Mouse (Mus musculus) liver, embryonic 16.5 days (tissue): ENCODE data around the gene Ksr2. TPM values are rescaled to one million over a fixed set of nuclear protein-coding genes. Genes with fewer than 3 reads are reported as not detected.
"Not testable (repeated sequence)": the region's sequence is repeated elsewhere in the genome, so short reads cannot be mapped to it uniquely, and the experiment has no call there.

Experiments
- ATAC-seq: fragments of 200-750 bp; cut with Nextera tagmentation; 2 replicates; pipeline ENCODE4 v1.8.0; 2017; ENCODE audit warnings: low read depth, mild to moderate bottlenecking, moderate number of reproducible peaks, moderate library complexity
- H3K27ac ChIP-seq: fragments of 300-500 bp; sonication (generic); 2 replicates; pipeline ENCODE4 v1.5.1; 2014; ENCODE audit warnings: mild to moderate bottlenecking, low read length
- H3K27me3 ChIP-seq: fragments of 300-500 bp; sonication (generic); 2 replicates; pipeline ENCODE4 v1.6.1; 2014; ENCODE audit warnings: low read depth, low read length, mixed read lengths; ENCODE audit not compliant: control insufficient read depth, insufficient read depth
- H3K36me3 ChIP-seq: fragments of 300-500 bp; sonication (generic); 2 replicates; pipeline ENCODE4 v1.6.1; 2014; ENCODE audit warnings: mild to moderate bottlenecking; ENCODE audit not compliant: control insufficient read depth, insufficient read depth
- H3K4me1 ChIP-seq: fragments of 300-500 bp; sonication (generic); 2 replicates; pipeline ENCODE4 v1.6.1; 2014; ENCODE audit warnings: low read depth, low read length, mixed read lengths; ENCODE audit not compliant: control insufficient read depth
- H3K4me2 ChIP-seq: fragments of 300-500 bp; sonication (generic); 2 replicates; pipeline ENCODE4 v1.6.1; 2014; ENCODE audit warnings: low read depth, low read length, mixed read lengths
- H3K4me3 ChIP-seq: fragments of 300-500 bp; sonication (generic); 2 replicates; pipeline ENCODE4 v1.5.1; 2014; ENCODE audit warnings: low read depth, mild to moderate bottlenecking, low read length
- H3K9ac ChIP-seq: fragments of 300-500 bp; sonication (generic); 2 replicates; pipeline ENCODE4 v1.6.1; 2014; ENCODE audit warnings: low read depth, low read length
- H3K9me3 ChIP-seq: fragments of 300-500 bp; sonication (generic); replicated peaks from 2 replicates; pipeline ENCODE4 v1.6.1; 2016; ENCODE audit warnings: low read length; ENCODE audit not compliant: control insufficient read depth
- WGBS: fragments of 180-500 bp; shearing (Covaris S2); extraction: QIAGEN DNeasy Blood & Tissue Kit; methylation state at CpG from one replicate; pipeline ENCODE4 v1.1.7; 2014; ENCODE audit not compliant: insufficient replicate concordance; 5-methylcytosine and 5-hydroxymethylcytosine counted together
- polyA plus RNA-seq: library from polyadenylated mRNA; unstranded; fragments of >200 nt; fragmentation: Nextera tagmentation; extraction: Ambion mirVana; gene quantifications from 2 replicates; pipeline ENCODE4 v1.2.1, GENCODE M21; 2015

The Ksr2 gene
- polyA plus RNA-seq, 1 experiment from 2014 or later: 0.06 TPM

GRCm38 (mm10) chr5:117417442-117417841 is 3.6 kb downstream of the Ksr2 start:
- no peak overlapping the region for H3K27ac ChIP-seq
- H3K27me3 ChIP-seq: peaks cover 37% of the 10 kb centered on the region
- ATAC-seq: peak; percentile 51
- H3K9me3 ChIP-seq: no peaks in the 10 kb centered on the region
- WGBS: 42% methylated on average over 2 of the region's 2 CpGs
- H3K4me1 ChIP-seq: no peaks in the 10 kb centered on the region; the same call in 1 of the 2 replicates
- H3K9ac ChIP-seq: no peak overlapping the region
- no peak overlapping the region for H3K4me2 ChIP-seq
- no peak overlapping the region for H3K4me3 ChIP-seq
- H3K36me3 ChIP-seq: no peaks in the 10 kb centered on the region

GRCm38 (mm10) chr5:117433501-117433900 is 19.7 kb downstream of the Ksr2 start:
- not testable (repeated sequence) for H3K4me1 ChIP-seq, H3K9me3 ChIP-seq, H3K36me3 ChIP-seq, H3K27ac ChIP-seq, H3K9ac ChIP-seq, H3K27me3 ChIP-seq, H3K4me3 ChIP-seq, H3K4me2 ChIP-seq, ATAC-seq
- 79% methylated on average over 7 of the region's 7 CpGs for WGBS

GRCm38 (mm10) chr5:117440261-117440660 is 26.5 kb downstream of the Ksr2 start:
- Histone ChIP-seq H3K4me1 (no peaks in the 10 kb centered on the region), H3K27me3 (no peaks in the 10 kb centered on the region), H3K4me3 (no peak overlapping the region), H3K4me2 (no peak overlapping the region), H3K9ac (no peak overlapping the region), H3K9me3 (no peaks in the 10 kb centered on the region), H3K36me3 (no peaks in the 10 kb centered on the region), H3K27ac (no peak overlapping the region)
- 77% methylated on average over 11 of the region's 11 CpGs for WGBS
- no peak for ATAC-seq

GRCm38 (mm10) chr5:117441242-117441842 is 27.5 kb downstream of the Ksr2 start:
- H3K4me2 ChIP-seq: no peak overlapping the region
- no peaks in the 10 kb centered on the region for H3K27me3 ChIP-seq
- H3K4me3 ChIP-seq: no peak overlapping the region
- no peaks in the 10 kb centered on the region for H3K9me3 ChIP-seq
- no peak overlapping the region for H3K9ac ChIP-seq
- WGBS: 47% methylated on average over 18 of the region's 18 CpGs
- H3K27ac ChIP-seq: no peak overlapping the region
- ATAC-seq: no peak
- no peaks in the 10 kb centered on the region for H3K4me1 ChIP-seq
- no peaks in the 10 kb centered on the region for H3K36me3 ChIP-seq

- H3K4me1 ChIP-seq: no peaks in the 10 kb centered on the region
- no peaks in the 10 kb centered on the region for H3K27me3 ChIP-seq
- no peak overlapping the region for H3K4me2 ChIP-seq
- H3K4me3 ChIP-seq: no peak overlapping the region
- no peaks in the 10 kb centered on the region for H3K9me3 ChIP-seq
- H3K9ac ChIP-seq: no peak overlapping the region
- no peak overlapping the region for H3K27ac ChIP-seq
- H3K36me3 ChIP-seq: no peaks in the 10 kb centered on the region
- ATAC-seq: no peak
- 76% methylated on average over 12 of the region's 12 CpGs for WGBS
Observed at GRCm38 (mm10) chr5:117442157-117442765, 28.5 kb downstream of the Ksr2 start.

- Histone ChIP-seq H3K27me3 (no peaks in the 10 kb centered on the region), H3K36me3 (no peaks in the 10 kb centered on the region), H3K27ac (no peak overlapping the region), H3K4me3 (no peak overlapping the region), H3K4me2 (no peak overlapping the region), H3K4me1 (no peaks in the 10 kb centered on the region), H3K9ac (no peak overlapping the region), H3K9me3 (no peaks in the 10 kb centered on the region)
- ATAC-seq: no peak
- WGBS: 63% methylated on average over 4 of the region's 4 CpGs
Observed at GRCm38 (mm10) chr5:117443141-117443540, 29.3 kb downstream of the Ksr2 start.

- no peaks in the 10 kb centered on the region for H3K4me1 ChIP-seq
- H3K9me3 ChIP-seq: no peaks in the 10 kb centered on the region
- no peak overlapping the region for H3K4me2 ChIP-seq
- H3K36me3 ChIP-seq: no peaks in the 10 kb centered on the region
- no peak overlapping the region for H3K4me3 ChIP-seq
- ATAC-seq: no peak
- WGBS: 65% methylated on average over 6 of the region's 6 CpGs
- no peak overlapping the region for H3K9ac ChIP-seq
- no peak overlapping the region for H3K27ac ChIP-seq
- no peaks in the 10 kb centered on the region for H3K27me3 ChIP-seq
Observed at GRCm38 (mm10) chr5:117443902-117444301, 30.1 kb downstream of the Ksr2 start.

- no peaks in the 10 kb centered on the region for H3K9me3 ChIP-seq
- H3K27ac ChIP-seq: no peak overlapping the region
- 26% methylated on average over 6 of the region's 6 CpGs for WGBS
- ATAC-seq: no peak
- H3K27me3 ChIP-seq: no peaks in the 10 kb centered on the region
- H3K36me3 ChIP-seq: no peaks in the 10 kb centered on the region
- no peak overlapping the region for H3K9ac ChIP-seq
- no peaks in the 10 kb centered on the region for H3K4me1 ChIP-seq
- H3K4me3 ChIP-seq: no peak overlapping the region
- no peak overlapping the region for H3K4me2 ChIP-seq
Observed at GRCm38 (mm10) chr5:117447698-117448097, 33.9 kb downstream of the Ksr2 start.

- ATAC-seq: no peak
- H3K9ac ChIP-seq: no peak overlapping the region
- WGBS: 60% methylated on average over 2 of the region's 2 CpGs
- H3K4me1 ChIP-seq: no peaks in the 10 kb centered on the region
- H3K4me2 ChIP-seq: no peak overlapping the region
- no peaks in the 10 kb centered on the region for H3K36me3 ChIP-seq
- H3K27me3 ChIP-seq: no peaks in the 10 kb centered on the region
- no peak overlapping the region for H3K4me3 ChIP-seq
- no peaks in the 10 kb centered on the region for H3K9me3 ChIP-seq
- H3K27ac ChIP-seq: no peak overlapping the region
Observed at GRCm38 (mm10) chr5:117452013-117452412, 38.2 kb downstream of the Ksr2 start.
